Mouse (Mus musculus) neural tube, embryonic 13.5 days (tissue): ENCODE measurements around the gene Msl3l2. TPM values are rescaled to one million over a fixed set of nuclear protein-coding genes. Genes with fewer than 3 reads are reported as not detected.

ENCODE experiments used
- ATAC-seq: fragments of 200-750 bp; cut with Nextera tagmentation; 2 replicates; pipeline ENCODE4 v1.8.0; 2017; ENCODE audit warnings: low read depth, mild to moderate bottlenecking, moderate TSS enrichment, moderate library complexity
- H3K27ac ChIP-seq: fragments of 300-500 bp; sonication (generic); replicated peaks from 2 replicates; pipeline ENCODE4 v1.5.1; 2015; ENCODE audit warnings: moderate library complexity, mild to moderate bottlenecking, inconsistent platforms
- H3K27me3 ChIP-seq: fragments of 300-500 bp; sonication (generic); 2 replicates; pipeline ENCODE4 v1.6.1; 2015; ENCODE audit warnings: mild to moderate bottlenecking, inconsistent platforms
- H3K36me3 ChIP-seq: fragments of 300-500 bp; sonication (generic); 2 replicates; pipeline ENCODE4 v1.6.1; 2015; ENCODE audit warnings: mild to moderate bottlenecking, inconsistent platforms
- H3K4me1 ChIP-seq: fragments of 300-500 bp; sonication (generic); replicated peaks from 2 replicates; pipeline ENCODE4 v1.6.1; 2015; ENCODE audit warnings: inconsistent platforms
- H3K4me2 ChIP-seq: fragments of 300-500 bp; sonication (generic); 2 replicates; pipeline ENCODE4 v1.6.1; 2015; ENCODE audit warnings: inconsistent platforms, mild to moderate bottlenecking, moderate library complexity
- H3K4me3 ChIP-seq: fragments of 300-500 bp; sonication (generic); 2 replicates; pipeline ENCODE4 v1.5.1; 2015; ENCODE audit warnings: mild to moderate bottlenecking, inconsistent platforms
- H3K9ac ChIP-seq: fragments of 300-500 bp; sonication (generic); 2 replicates; pipeline ENCODE4 v1.6.1; 2015; ENCODE audit warnings: moderate library complexity, mild to moderate bottlenecking, inconsistent platforms
- H3K9me3 ChIP-seq: fragments of 300-500 bp; sonication (generic); 2 replicates; pipeline ENCODE4 v1.6.1; 2016; ENCODE audit warnings: inconsistent platforms
- WGBS: fragments of 180-500 bp; shearing (Covaris S2); methylation state at CpG from one replicate; pipeline ENCODE4 v1.1.7; 2015; 5-methylcytosine and 5-hydroxymethylcytosine counted together
- polyA plus RNA-seq: library from polyadenylated mRNA; unstranded; fragments of >200 nt; fragmentation: Nextera tagmentation; extraction: Ambion mirVana; gene quantifications from 2 replicates; pipeline ENCODE4 v1.2.1, GENCODE M21; 2015

Gene Msl3l2
- polyA plus RNA-seq, 1 experiment from 2014 or later, result 11.6 TPM

- Histone ChIP-seq H3K27me3 (no peaks in the 10 kb centered on the region), H3K36me3 (no peaks in the 10 kb centered on the region), H3K9ac (peak overlapping the region; percentile 87), H3K27ac (peak overlapping the region; percentile 92), H3K9me3 (no peaks in the 10 kb centered on the region), H3K4me3 (peak overlapping the region; percentile 57), H3K4me2 (peak overlapping the region; percentile 90), H3K4me1 (peaks cover 10% of the 10 kb centered on the region)
- 9% methylated on average over 23 of the region's 27 CpGs for WGBS
- ATAC-seq, result peak; percentile 89
Observed at GRCm38 (mm10) chr10:56115636-56116180, 9.0 kb downstream of the Msl3l2 start.

DNA sequence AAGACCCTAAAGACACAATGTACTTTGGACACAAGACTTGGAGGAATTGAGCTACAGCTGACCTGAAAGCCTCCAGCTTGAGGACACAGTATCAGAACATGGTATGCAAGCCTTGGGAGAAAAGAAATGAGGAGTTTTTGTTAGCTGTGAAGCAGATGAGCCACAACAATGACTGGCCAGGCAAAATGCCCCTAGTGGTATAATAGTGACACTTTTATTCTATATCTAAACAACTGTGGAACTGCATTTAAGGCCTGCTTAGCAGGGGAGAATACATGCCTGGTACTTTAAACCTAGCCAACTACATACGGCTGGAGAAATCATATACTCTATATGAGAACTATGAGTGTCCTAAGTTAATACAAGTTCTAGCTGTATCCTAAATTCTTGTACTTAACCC is 20.3 kb downstream of the Msl3l2 start:
- no peak overlapping the region for H3K27ac ChIP-seq
- no peak for ATAC-seq
- no peak overlapping the region for H3K4me3 ChIP-seq
- no peaks in the 10 kb centered on the region for H3K27me3 ChIP-seq
- H3K36me3 ChIP-seq, result no peaks in the 10 kb centered on the region
- no peaks in the 10 kb centered on the region for H3K4me1 ChIP-seq
- no peak overlapping the region for H3K4me2 ChIP-seq
- H3K9ac ChIP-seq, result no peak overlapping the region
- 93% methylated on average over 1 of the region's 1 CpGs for WGBS
- H3K9me3 ChIP-seq, result no peaks in the 10 kb centered on the region

- no peaks in the 10 kb centered on the region for H3K9me3 ChIP-seq
- no peaks in the 10 kb centered on the region for H3K27me3 ChIP-seq
- no peaks in the 10 kb centered on the region for H3K36me3 ChIP-seq
- H3K27ac ChIP-seq, result no peak overlapping the region
- no peaks in the 10 kb centered on the region for H3K4me1 ChIP-seq
- H3K4me3 ChIP-seq, result no peak overlapping the region
- no peak for ATAC-seq
- H3K9ac ChIP-seq, result no peak overlapping the region
- no peak overlapping the region for H3K4me2 ChIP-seq
- WGBS, result 78% methylated on average over 2 of the region's 2 CpGs
Observed at GRCm38 (mm10) chr10:56129642-56130041, 22.9 kb downstream of the Msl3l2 start.

DNA sequence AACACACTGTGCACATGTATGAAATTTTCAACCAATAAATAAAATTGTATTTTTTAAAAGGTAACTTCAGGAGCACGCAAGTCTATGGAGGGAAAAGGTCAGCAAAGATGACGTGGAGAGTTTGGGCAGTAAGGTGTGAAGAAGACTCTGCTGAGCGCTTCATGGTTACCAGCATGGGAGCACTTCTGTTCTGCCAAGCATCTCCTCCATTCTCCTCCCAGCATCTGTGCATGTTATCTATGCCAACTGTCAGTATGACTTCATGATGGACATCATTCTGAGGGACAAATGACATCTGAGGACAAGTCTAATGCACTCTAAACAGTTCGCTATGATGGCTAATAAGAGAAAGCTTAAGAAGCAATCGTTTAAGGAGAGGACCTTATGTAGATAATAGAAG is 30.5 kb downstream of the Msl3l2 start:
- Histone ChIP-seq H3K4me3 (no peak overlapping the region), H3K4me2 (no peak overlapping the region), H3K36me3 (no peaks in the 10 kb centered on the region), H3K9ac (no peak overlapping the region), H3K9me3 (no peaks in the 10 kb centered on the region), H3K27ac (no peak overlapping the region), H3K27me3 (no peaks in the 10 kb centered on the region), H3K4me1 (no peaks in the 10 kb centered on the region)
- ATAC-seq, result no peak
- 95% methylated on average over 5 of the region's 5 CpGs for WGBS

DNA sequence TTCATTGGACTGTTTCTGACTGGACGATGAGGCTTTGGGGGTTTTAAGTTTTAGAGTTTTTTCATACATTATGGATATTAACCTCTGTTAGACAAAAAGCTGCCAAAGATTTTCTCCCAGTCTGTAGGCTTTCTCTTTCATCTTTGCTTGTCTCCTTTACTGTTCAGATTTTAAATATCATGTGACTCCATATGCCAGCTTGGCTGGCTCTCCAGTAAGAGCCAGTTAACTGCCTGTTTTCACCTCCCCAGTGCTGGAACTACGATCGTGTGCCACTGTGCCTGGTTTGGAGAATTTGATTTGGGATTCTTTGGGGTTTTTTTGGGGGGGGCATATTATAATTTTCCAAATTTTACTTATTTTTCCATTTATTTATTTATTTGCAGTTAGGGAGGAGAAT is 42.2 kb downstream of the Msl3l2 start:
- Histone ChIP-seq H3K9ac (no peak overlapping the region), H3K4me2 (no peak overlapping the region), H3K4me3 (no peak overlapping the region), H3K27me3 (no peaks in the 10 kb centered on the region), H3K4me1 (no peaks in the 10 kb centered on the region), H3K36me3 (no peaks in the 10 kb centered on the region), H3K9me3 (no peaks in the 10 kb centered on the region), H3K27ac (no peak overlapping the region)
- ATAC-seq, result no peak
- WGBS, result 88% methylated on average over 3 of the region's 3 CpGs

- Histone ChIP-seq H3K9me3 (no peaks in the 10 kb centered on the region), H3K27ac (no peak overlapping the region), H3K27me3 (no peaks in the 10 kb centered on the region), H3K4me1 (no peaks in the 10 kb centered on the region), H3K4me3 (no peak overlapping the region), H3K9ac (no peak overlapping the region), H3K36me3 (no peaks in the 10 kb centered on the region), H3K4me2 (no peak overlapping the region)
- WGBS, result 92% methylated on average over 3 of the region's 3 CpGs
- ATAC-seq, result no peak
Observed at GRCm38 (mm10) chr10:56156956-56157355, 50.2 kb downstream of the Msl3l2 start.

DNA sequence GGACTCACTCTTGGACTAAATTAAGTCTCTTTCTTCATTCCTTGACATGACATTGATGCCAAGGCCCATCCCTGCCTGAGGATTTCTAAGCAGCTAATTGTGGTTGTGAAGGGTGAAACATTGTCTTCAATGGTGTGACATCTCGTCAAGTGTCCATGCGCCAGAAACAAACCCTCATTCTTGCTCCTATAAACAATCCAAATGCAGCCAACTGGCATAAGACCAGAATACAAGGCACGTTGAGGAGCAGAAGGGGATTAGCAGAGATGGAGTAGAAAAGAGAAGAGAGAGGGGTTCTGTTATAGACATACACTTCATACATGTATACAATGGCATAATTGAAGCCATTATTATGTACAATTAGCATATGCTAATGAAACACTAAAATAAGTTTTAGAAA is 51.5 kb downstream of the Msl3l2 start:
- no peaks in the 10 kb centered on the region for H3K9me3 ChIP-seq
- WGBS, result 65% methylated on average over 3 of the region's 3 CpGs
- no peak overlapping the region for H3K27ac ChIP-seq
- H3K4me1 ChIP-seq, result no peaks in the 10 kb centered on the region
- no peaks in the 10 kb centered on the region for H3K36me3 ChIP-seq
- no peak overlapping the region for H3K4me3 ChIP-seq
- no peaks in the 10 kb centered on the region for H3K27me3 ChIP-seq
- H3K9ac ChIP-seq, result no peak overlapping the region
- no peak overlapping the region for H3K4me2 ChIP-seq
- ATAC-seq, result no peak

DNA sequence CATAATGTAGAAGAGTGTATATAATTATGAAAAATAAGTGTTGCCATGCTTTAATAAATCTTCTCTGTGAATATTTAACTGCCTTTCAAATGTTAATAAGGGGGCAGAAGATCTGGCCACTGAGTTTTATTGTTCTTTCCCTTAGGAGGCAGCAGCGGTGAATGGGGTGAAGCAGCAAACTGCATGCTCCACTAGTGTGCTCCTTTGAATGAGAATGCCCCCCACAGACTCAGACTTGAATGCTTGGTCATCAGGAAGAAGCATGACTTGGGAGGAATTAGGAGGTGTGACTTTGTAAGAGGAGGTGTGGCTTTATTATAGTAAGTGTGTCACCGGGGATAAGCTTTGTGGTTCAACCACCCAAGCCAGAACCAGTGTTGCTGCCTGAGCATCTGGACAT is 52.0 kb downstream of the Msl3l2 start:
- ATAC-seq, result no peak
- Histone ChIP-seq H3K9me3 (no peaks in the 10 kb centered on the region), H3K4me2 (no peak overlapping the region), H3K9ac (no peak overlapping the region), H3K4me1 (no peaks in the 10 kb centered on the region), H3K27me3 (no peaks in the 10 kb centered on the region), H3K36me3 (no peaks in the 10 kb centered on the region), H3K4me3 (no peak overlapping the region), H3K27ac (no peak overlapping the region)
- 15% methylated on average over 2 of the region's 2 CpGs for WGBS

DNA sequence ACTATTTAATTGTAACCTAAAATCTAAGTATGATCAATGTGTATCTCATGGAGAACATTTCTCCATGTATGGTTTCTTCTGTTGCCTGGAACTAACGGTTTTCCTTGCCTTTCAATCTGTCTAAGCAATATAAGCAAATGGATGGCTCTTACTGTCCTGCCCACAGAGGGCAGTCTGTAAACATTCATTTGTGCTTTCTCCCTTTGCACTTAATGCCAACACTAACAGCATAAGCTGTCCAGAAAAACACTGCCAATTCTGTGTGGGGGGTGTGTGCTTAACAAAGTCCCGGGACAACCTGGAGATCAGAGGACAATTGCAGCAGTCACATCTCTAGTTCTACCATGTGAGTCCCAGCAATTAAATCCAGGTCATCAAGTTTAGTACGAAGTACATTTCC is 57.7 kb downstream of the Msl3l2 start:
- WGBS, result 60% methylated on average over 3 of the region's 3 CpGs
- no peaks in the 10 kb centered on the region for H3K9me3 ChIP-seq
- no peaks in the 10 kb centered on the region for H3K4me1 ChIP-seq
- no peak overlapping the region for H3K4me2 ChIP-seq
- no peak overlapping the region for H3K9ac ChIP-seq
- H3K36me3 ChIP-seq, result no peaks in the 10 kb centered on the region
- H3K27me3 ChIP-seq, result no peaks in the 10 kb centered on the region
- ATAC-seq, result no peak
- H3K27ac ChIP-seq, result no peak overlapping the region
- H3K4me3 ChIP-seq, result no peak overlapping the region

DNA sequence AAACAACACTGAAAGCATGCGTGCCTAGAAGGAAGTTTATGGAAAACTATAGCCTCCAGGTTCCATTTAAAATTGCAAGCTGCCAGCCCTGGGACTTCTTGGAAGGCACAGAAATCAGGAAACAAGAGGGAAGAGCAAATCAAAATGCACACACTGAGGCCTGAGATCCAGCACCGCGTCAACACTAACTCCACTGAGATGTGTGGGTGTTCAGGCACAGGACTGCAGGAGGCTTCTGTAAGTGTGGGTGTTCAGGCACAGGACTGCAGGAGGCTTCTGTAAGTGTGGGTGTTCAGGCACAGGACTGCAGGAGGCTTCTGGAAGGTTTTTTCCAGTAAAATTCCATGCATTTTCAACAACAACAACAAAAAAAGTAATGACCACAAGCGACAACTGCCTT is 59.0 kb downstream of the Msl3l2 start:
- H3K9me3 ChIP-seq, result no peaks in the 10 kb centered on the region

More for the DNA sequence above, 59.0 kb downstream of the Msl3l2 start:
- Histone ChIP-seq H3K27ac (no peak overlapping the region), H3K27me3 (no peaks in the 10 kb centered on the region), H3K4me3 (no peak overlapping the region), H3K9ac (no peak overlapping the region), H3K36me3 (no peaks in the 10 kb centered on the region), H3K4me2 (no peak overlapping the region), H3K4me1 (no peaks in the 10 kb centered on the region)
- 79% methylated on average over 4 of the region's 4 CpGs for WGBS
- no peak for ATAC-seq

Other genes with a start within 250 kb of the Msl3l2 start
- gene Tbc1d32, start 121.8 kb downstream of the Msl3l2 start, polyA plus RNA-seq, result 2.3 and 2.8 TPM in 2 replicates